Mouse (Mus musculus) layer of hippocampus, adult 8-10 months (tissue): ENCODE results near the gene Klhl10. TPM values are rescaled to one million over a fixed set of nuclear protein-coding genes. Genes with fewer than 3 reads are reported as not detected.
A peak's percentile ranks its signal among the peaks of the same experiment; 100 is the strongest.

Experiments
- DNase-seq, 2 experiments: peaks; one replicate each; pipeline ENCODE4 v3.0.0; 2022; ENCODE audit warnings: low spot score in 2 of 2
- total RNA-seq, 4 experiments: library from RNA; stranded (reverse); gene quantifications; 2 replicates each; pipeline ENCODE4 v1.2.4; 2022

Klhl10 gene
- total RNA-seq, 4 experiments from 2014 or later, result 0.92 to 2.2 (median 1.4) TPM

GRCm38 (mm10) chr11:100408076-100408834 is 33.5 kb upstream of the Klhl10 start:
- peak in 1 of 2 experiments; percentile 68 for DNase-seq

GRCm38 (mm10) chr11:100408835-100409462 is 32.8 kb upstream of the Klhl10 start:
- DNase-seq, result no peak

- DNase-seq, result no peak
Measured at GRCm38 (mm10) chr11:100409686-100410085, 32.0 kb upstream of the Klhl10 start.

- no peak for DNase-seq
Measured at GRCm38 (mm10) chr11:100411736-100412135, 30.0 kb upstream of the Klhl10 start.

GRCm38 (mm10) chr11:100413541-100413940 is 28.2 kb upstream of the Klhl10 start:
- no peak for DNase-seq

- DNase-seq, result peak in 1 of 2 experiments; percentile 74
Measured at GRCm38 (mm10) chr11:100414021-100414913, 27.4 kb upstream of the Klhl10 start, which contains the start of gene P3h4. TSS of gene P3h4 (minus strand) at chr11:100414836.

GRCm38 (mm10) chr11:100414914-100415822 is 26.5 kb upstream of the Klhl10 start, which contains the start of gene Fkbp10:
TSS of gene Fkbp10 (plus strand) at chr11:100415697.
- DNase-seq, result no peak

GRCm38 (mm10) chr11:100421537-100421936 is 20.2 kb upstream of the Klhl10 start:
- DNase-seq, result no peak

- no peak for DNase-seq
Measured at GRCm38 (mm10) chr11:100423836-100424235, 17.9 kb upstream of the Klhl10 start.

GRCm38 (mm10) chr11:100425851-100426250 is 15.9 kb upstream of the Klhl10 start:
- peak in 1 of 2 experiments; percentile 76 for DNase-seq

- DNase-seq, result no peak
Measured at GRCm38 (mm10) chr11:100426820-100427219, 14.9 kb upstream of the Klhl10 start.

GRCm38 (mm10) chr11:100428612-100429199 is 13.0 kb upstream of the Klhl10 start:
- no peak for DNase-seq

- no peak for DNase-seq
Measured at GRCm38 (mm10) chr11:100430052-100430451, 11.7 kb upstream of the Klhl10 start.

GRCm38 (mm10) chr11:100432002-100432401 is 9.7 kb upstream of the Klhl10 start:
- no peak for DNase-seq

- DNase-seq, result no peak
Measured at GRCm38 (mm10) chr11:100435678-100436246, 6.0 kb upstream of the Klhl10 start.

GRCm38 (mm10) chr11:100437901-100438300 is 3.8 kb upstream of the Klhl10 start:
- DNase-seq, result no peak

GRCm38 (mm10) chr11:100440691-100441522 is 810 bp upstream of the Klhl10 start:
- peak; percentile 69 to 80 for DNase-seq

- no peak for DNase-seq
Measured at GRCm38 (mm10) chr11:100442625-100443024, 908 bp downstream of the Klhl10 start.

- DNase-seq, result no peak
Measured at GRCm38 (mm10) chr11:100457247-100457646, 15.5 kb downstream of the Klhl10 start.
